Mouse (Mus musculus): ENCODE results near the gene Slc35e2. TPM values are rescaled to one million over a fixed set of nuclear protein-coding genes. Genes with fewer than 3 reads are reported as not detected.

The Slc35e2 gene
- polyA plus RNA-seq, 1 experiment from 2014 or later: 18.1 TPM

- ATAC-seq (ENCODE audit: low FRiP score): 0 out of 2 replicates have a peak, but pooled peaks have one; percentile 10
- no peak for DNase-seq (ENCODE audit: low spot score, missing footprints)
- Histone ChIP-seq H3K36me3 (ENCODE audit: control insufficient read depth, insufficient read depth, low read length) (peaks cover 15% of the 10 kb centered on the region), H3K4me3 (ENCODE audit: low read depth, low read length) (peak overlapping the region; percentile 34; the same call in 1 of the 2 replicates), H3K4me1 (ENCODE audit: control insufficient read depth, insufficient read depth, low read length) (peaks cover 23% of the 10 kb centered on the region), H3K27me3 (ENCODE audit: control insufficient read depth, insufficient read depth, low read length) (peaks cover 55% of the 10 kb centered on the region), H3K9ac (ENCODE audit: low read length) (peak overlapping the region; percentile 29), H3K9me3 (ENCODE audit: control insufficient read depth, low read length) (no peaks in the 10 kb centered on the region), H3K4me2 (peak overlapping the region; percentile 72), H3K27ac (ENCODE audit: low read depth, low read length) (no peak overlapping the region)
- WGBS: 0% methylated on average over 6 of the region's 6 CpGs
Measured at GRCm38 (mm10) chr4:155654183-155654455, 52.9 kb downstream of the Slc35e2 start.

GRCm38 (mm10) chr4:155654456-155655298 is 53.5 kb downstream of the Slc35e2 start:
- peaks cover 23% of the 10 kb centered on the region for H3K4me1 ChIP-seq (ENCODE audit: control insufficient read depth, insufficient read depth, low read length)
- peak overlapping the region; percentile 29; the same call in 1 of the 2 replicates for H3K9ac ChIP-seq (ENCODE audit: low read length)
- H3K27ac ChIP-seq (ENCODE audit: low read depth, low read length): no peak overlapping the region
- H3K9me3 ChIP-seq (ENCODE audit: control insufficient read depth, low read length): no peaks in the 10 kb centered on the region
- 1% methylated on average over 52 of the region's 52 CpGs for WGBS
- H3K4me2 ChIP-seq: peak overlapping the region; percentile 72
- H3K27me3 ChIP-seq (ENCODE audit: control insufficient read depth, insufficient read depth, low read length): peaks cover 55% of the 10 kb centered on the region
- peak; percentile 47 for ATAC-seq (ENCODE audit: low FRiP score)
- peak overlapping the region; percentile 34 for H3K4me3 ChIP-seq (ENCODE audit: low read depth, low read length)
- peaks cover 10% of the 10 kb centered on the region for H3K36me3 ChIP-seq (ENCODE audit: control insufficient read depth, insufficient read depth, low read length)
- DNase-seq (ENCODE audit: low spot score, missing footprints): peak; percentile 93

GRCm38 (mm10) chr4:155656214-155656751 is 55.1 kb downstream of the Slc35e2 start:
- Histone ChIP-seq H3K4me1 (ENCODE audit: control insufficient read depth, insufficient read depth, low read length) (peaks cover 23% of the 10 kb centered on the region), H3K27ac (ENCODE audit: low read depth, low read length) (no peak overlapping the region), H3K4me2 (no peak overlapping the region), H3K4me3 (ENCODE audit: low read depth, low read length) (no peak overlapping the region), H3K9me3 (ENCODE audit: control insufficient read depth, low read length) (no peaks in the 10 kb centered on the region), H3K9ac (ENCODE audit: low read length) (no peak overlapping the region), H3K27me3 (ENCODE audit: control insufficient read depth, insufficient read depth, low read length) (peaks cover 50% of the 10 kb centered on the region), H3K36me3 (ENCODE audit: control insufficient read depth, insufficient read depth, low read length) (peaks cover under 1% of the 10 kb centered on the region; the same call in 1 of the 2 replicates)
- DNase-seq (ENCODE audit: low spot score, missing footprints) (no peak), ATAC-seq (ENCODE audit: low FRiP score) (no peak)
- 92% methylated on average over 13 of the region's 13 CpGs for WGBS

GRCm38 (mm10) chr4:155658961-155659360 is 57.7 kb downstream of the Slc35e2 start:
- peaks cover 24% of the 10 kb centered on the region for H3K27me3 ChIP-seq (ENCODE audit: control insufficient read depth, insufficient read depth, low read length)
- 92% methylated on average over 8 of the region's 10 CpGs for WGBS
- no peak overlapping the region for H3K27ac ChIP-seq (ENCODE audit: low read depth, low read length)
- H3K4me3 ChIP-seq (ENCODE audit: low read depth, low read length): no peak overlapping the region
- H3K4me2 ChIP-seq: no peak overlapping the region
- ATAC-seq (ENCODE audit: low FRiP score): no peak
- H3K9me3 ChIP-seq (ENCODE audit: control insufficient read depth, low read length): no peaks in the 10 kb centered on the region
- peaks cover 10% of the 10 kb centered on the region for H3K4me1 ChIP-seq (ENCODE audit: control insufficient read depth, insufficient read depth, low read length)
- no peaks in the 10 kb centered on the region for H3K36me3 ChIP-seq (ENCODE audit: control insufficient read depth, insufficient read depth, low read length)
- no peak for DNase-seq (ENCODE audit: low spot score, missing footprints)
- no peak overlapping the region for H3K9ac ChIP-seq (ENCODE audit: low read length)

- WGBS: 90% methylated on average over 12 of the region's 12 CpGs
- no peak for DNase-seq (ENCODE audit: low spot score, missing footprints)
- Histone ChIP-seq H3K9me3 (ENCODE audit: control insufficient read depth, low read length) (no peaks in the 10 kb centered on the region), H3K4me1 (ENCODE audit: control insufficient read depth, insufficient read depth, low read length) (no peaks in the 10 kb centered on the region), H3K27ac (ENCODE audit: low read depth, low read length) (no peak overlapping the region), H3K27me3 (ENCODE audit: control insufficient read depth, insufficient read depth, low read length) (peaks cover 7% of the 10 kb centered on the region), H3K36me3 (ENCODE audit: control insufficient read depth, insufficient read depth, low read length) (no peaks in the 10 kb centered on the region), H3K9ac (ENCODE audit: low read length) (no peak overlapping the region), H3K4me3 (ENCODE audit: low read depth, low read length) (no peak overlapping the region), H3K4me2 (no peak overlapping the region)
- no peak for ATAC-seq (ENCODE audit: low FRiP score)
Measured at GRCm38 (mm10) chr4:155660641-155661040, 59.4 kb downstream of the Slc35e2 start.

GRCm38 (mm10) chr4:155666903-155667302 is 65.7 kb downstream of the Slc35e2 start:
- Histone ChIP-seq H3K27ac (ENCODE audit: low read depth, low read length) (no peak overlapping the region), H3K27me3 (ENCODE audit: control insufficient read depth, insufficient read depth, low read length) (no peaks in the 10 kb centered on the region), H3K4me3 (ENCODE audit: low read depth, low read length) (no peak overlapping the region), H3K4me1 (ENCODE audit: control insufficient read depth, insufficient read depth, low read length) (peaks cover 6% of the 10 kb centered on the region; the same call in 1 of the 2 replicates), H3K36me3 (ENCODE audit: control insufficient read depth, insufficient read depth, low read length) (no peaks in the 10 kb centered on the region), H3K4me2 (no peak overlapping the region), H3K9ac (ENCODE audit: low read length) (no peak overlapping the region), H3K9me3 (ENCODE audit: control insufficient read depth, low read length) (no peaks in the 10 kb centered on the region)
- ATAC-seq (ENCODE audit: low FRiP score): no peak
- DNase-seq (ENCODE audit: low spot score, missing footprints): no peak

- peaks cover 6% of the 10 kb centered on the region; the same call in 1 of the 2 replicates for H3K4me1 ChIP-seq (ENCODE audit: control insufficient read depth, insufficient read depth, low read length)
- H3K4me3 ChIP-seq (ENCODE audit: low read depth, low read length): peak within 1 kb of the TSS; percentile 79
- peak within 1 kb of the TSS; percentile 84 for H3K4me2 ChIP-seq
- no peaks in the 10 kb centered on the region for H3K27me3 ChIP-seq (ENCODE audit: control insufficient read depth, insufficient read depth, low read length)
- H3K36me3 ChIP-seq (ENCODE audit: control insufficient read depth, insufficient read depth, low read length): no peaks in the 10 kb centered on the region
- H3K9me3 ChIP-seq (ENCODE audit: control insufficient read depth, low read length): no peaks in the 10 kb centered on the region
- H3K9ac ChIP-seq (ENCODE audit: low read length): peak within 1 kb of the TSS; percentile 78
- DNase-seq (ENCODE audit: low spot score, missing footprints): peak; percentile 99
- 1% methylated on average over 73 of the region's 73 CpGs for WGBS
- peak; percentile 99 for ATAC-seq (ENCODE audit: low FRiP score)
- peak within 1 kb of the TSS; percentile 55; the same call in 1 of the 2 replicates for H3K27ac ChIP-seq (ENCODE audit: low read depth, low read length)
Measured at GRCm38 (mm10) chr4:155668689-155669597, 67.7 kb downstream of the Slc35e2 start, which contains the start of gene Mib2. Gene Mib2, minus strand, starts transcription at chr4:155669198.

GRCm38 (mm10) chr4:155669598-155670075 is 68.4 kb downstream of the Slc35e2 start:
- no peak; the same call in 1 of the 2 replicates for ATAC-seq (ENCODE audit: low FRiP score)
- no peak overlapping the region for H3K27ac ChIP-seq (ENCODE audit: low read depth, low read length)
- H3K4me1 ChIP-seq (ENCODE audit: control insufficient read depth, insufficient read depth, low read length): peaks cover 6% of the 10 kb centered on the region; the same call in 1 of the 2 replicates
- H3K4me3 ChIP-seq (ENCODE audit: low read depth, low read length): peak overlapping the region; percentile 79
- peak overlapping the region; percentile 84 for H3K4me2 ChIP-seq
- no peak for DNase-seq (ENCODE audit: low spot score, missing footprints)
- no peaks in the 10 kb centered on the region for H3K9me3 ChIP-seq (ENCODE audit: control insufficient read depth, low read length)
- H3K27me3 ChIP-seq (ENCODE audit: control insufficient read depth, insufficient read depth, low read length): no peaks in the 10 kb centered on the region
- no peaks in the 10 kb centered on the region for H3K36me3 ChIP-seq (ENCODE audit: control insufficient read depth, insufficient read depth, low read length)
- 2% methylated on average over 8 of the region's 8 CpGs for WGBS
- peak overlapping the region; percentile 78; the same call in 1 of the 2 replicates for H3K9ac ChIP-seq (ENCODE audit: low read length)
